Mouse (Mus musculus): Measurements from ENCODE around the gene Fbxw13.
"Not testable (repeated sequence)": the region's sequence is repeated elsewhere in the genome, so short reads cannot be mapped to it uniquely, and the experiment has no call there.

The Fbxw13 gene

DNA sequence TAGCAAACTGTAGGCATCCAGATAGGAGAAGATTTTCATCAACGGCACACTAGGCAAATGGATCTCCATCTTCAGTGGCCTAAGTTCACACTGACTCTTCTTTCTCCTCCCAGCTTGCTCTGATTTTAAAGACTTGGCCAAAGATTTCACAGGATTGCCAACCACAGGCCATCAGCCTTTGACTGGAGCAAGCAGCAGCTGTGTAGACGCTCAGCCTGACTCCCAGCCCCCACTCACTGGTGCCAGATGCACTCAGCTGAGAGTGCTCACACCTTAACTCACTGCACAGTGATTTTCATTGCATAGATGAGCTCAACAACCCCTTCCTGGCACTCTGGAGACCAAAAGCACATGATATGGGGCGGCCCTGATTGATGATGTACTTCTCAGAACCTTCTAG lies at the start of gene Fbxw13:
Gene Fbxw13 (minus strand): TSS at position 101 of the 400 bp plus-strand sequence.
- not testable (repeated sequence) for DNase-seq (ENCODE audit: low read depth, low spot score)

DNA sequence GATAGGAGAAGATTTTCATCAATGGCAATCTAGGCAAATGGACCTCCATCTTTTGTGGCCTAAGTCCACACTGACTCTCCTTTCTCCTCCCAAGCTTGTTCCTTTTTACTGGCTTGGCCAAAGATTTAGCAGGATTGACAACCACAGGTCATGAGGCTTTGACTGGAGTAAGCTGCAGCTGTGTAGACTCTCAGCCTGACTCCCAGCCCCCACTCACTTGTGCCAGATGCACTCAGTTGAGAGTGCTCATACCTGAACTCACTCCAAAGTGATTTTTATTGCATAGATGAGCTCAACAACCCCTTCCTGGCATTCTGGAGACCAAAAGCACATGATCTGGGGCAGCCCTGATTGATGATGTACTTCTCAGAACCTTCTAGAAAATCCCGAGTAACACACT lies 38.9 kb upstream of the Fbxw13 start, which contains the start of gene Fbxw20:
Gene Fbxw20 (minus strand): TSS at position 101 of the 400 bp plus-strand sequence.
- no peak for DNase-seq (ENCODE audit: low read depth, low spot score)

DNA sequence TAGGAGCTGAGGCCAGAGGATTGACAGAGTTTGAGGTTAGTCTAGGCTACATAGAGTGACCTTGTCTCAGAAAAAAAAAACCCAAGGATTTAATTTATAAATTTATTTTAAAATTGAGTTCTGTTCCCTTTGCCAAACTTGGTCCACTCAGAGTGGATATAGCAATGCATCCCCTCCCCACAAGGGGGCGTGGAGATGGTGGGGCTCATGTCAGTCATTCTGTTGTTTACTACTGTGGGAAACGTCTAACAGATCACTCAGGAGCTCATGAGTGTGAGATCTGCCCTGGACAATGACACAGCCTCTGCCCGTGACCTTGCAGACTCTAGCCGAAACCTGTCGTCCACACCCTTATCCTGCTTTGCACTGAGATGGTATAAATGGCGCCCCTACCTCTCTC lies 22.7 kb upstream of the Fbxw13 start:
- no peak for DNase-seq (ENCODE audit: low read depth, low spot score)

DNA sequence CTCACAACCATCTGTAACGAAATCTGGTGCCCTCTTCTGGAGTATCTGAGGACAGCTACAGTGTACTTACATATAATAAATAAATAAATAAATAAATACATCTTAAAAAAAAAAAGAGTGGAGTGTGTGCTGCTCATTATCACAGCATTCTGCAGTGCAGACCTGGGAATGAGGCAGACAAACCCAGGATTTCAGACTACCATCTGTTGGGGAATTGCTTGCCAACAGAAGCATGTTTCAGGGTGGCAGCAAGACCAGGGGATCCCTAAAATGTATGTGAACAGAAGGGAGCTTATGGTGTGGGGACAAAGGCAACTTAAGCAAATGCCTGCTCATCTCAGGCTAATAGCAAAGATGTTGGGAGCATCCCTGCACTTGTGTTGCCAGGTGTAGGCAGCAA lies 5.6 kb upstream of the Fbxw13 start:
- DNase-seq (ENCODE audit: low read depth, low spot score) = not testable (repeated sequence)

DNA sequence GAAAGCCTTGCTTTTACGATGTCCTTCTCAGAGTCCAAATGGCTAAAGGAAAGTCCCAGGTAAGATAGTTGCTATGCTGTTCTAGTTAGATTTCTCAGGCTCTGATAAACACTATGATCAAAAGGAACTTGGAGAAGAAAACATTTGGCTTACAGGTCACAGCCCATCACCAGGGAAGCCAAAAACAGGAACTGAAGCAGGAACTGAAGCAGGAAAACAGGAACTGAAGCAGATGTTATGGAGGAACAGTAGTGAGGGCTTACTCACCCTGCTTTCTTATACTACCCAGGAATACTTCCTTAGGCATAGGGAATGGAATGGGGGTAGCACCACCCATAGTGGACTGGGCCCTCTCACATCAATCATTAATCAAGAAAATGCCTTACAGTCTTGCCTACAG lies 4.6 kb upstream of the Fbxw13 start:
- no peak for DNase-seq (ENCODE audit: low read depth, low spot score)

DNA sequence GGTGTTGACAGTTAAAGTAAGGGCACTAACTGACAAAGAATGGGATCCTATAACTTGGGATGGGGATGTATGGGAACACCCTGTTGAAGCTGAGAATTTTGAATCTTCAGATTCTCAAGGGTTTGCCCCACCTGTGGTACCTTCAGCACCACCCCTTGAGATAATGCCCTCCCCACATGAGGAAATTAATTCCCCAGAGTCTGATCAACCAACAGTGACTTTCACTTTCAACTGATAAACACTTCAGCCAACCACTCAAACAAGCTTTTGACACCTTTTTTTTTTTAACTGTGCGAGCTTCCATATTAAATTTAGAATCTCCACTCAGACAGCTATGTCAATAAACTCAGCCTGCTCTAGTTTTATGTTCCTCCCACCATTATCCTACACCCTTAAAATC lies 3.6 kb upstream of the Fbxw13 start:
- DNase-seq (ENCODE audit: low read depth, low spot score) = no peak

DNA sequence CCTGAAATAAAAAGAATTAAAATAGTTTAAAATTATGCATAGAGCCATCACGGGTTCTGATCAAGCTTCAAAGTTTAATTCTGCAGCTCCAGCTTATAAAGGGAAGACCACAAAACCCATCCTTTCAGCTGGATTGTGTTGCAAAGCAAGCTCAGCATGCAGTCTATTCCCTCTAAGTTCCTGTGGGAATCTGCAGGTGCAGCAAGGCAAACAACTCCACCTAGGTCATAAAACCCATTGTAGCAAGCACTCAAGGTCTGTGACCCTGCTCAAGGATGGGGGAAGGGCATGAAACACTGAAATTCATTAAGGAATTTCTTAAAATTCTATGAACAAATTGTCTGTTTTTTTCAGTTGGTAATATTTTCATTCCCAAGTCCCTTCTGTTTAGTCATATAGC lies 18.6 kb downstream of the Fbxw13 start:
- DNase-seq (ENCODE audit: low read depth, low spot score) = no peak

DNA sequence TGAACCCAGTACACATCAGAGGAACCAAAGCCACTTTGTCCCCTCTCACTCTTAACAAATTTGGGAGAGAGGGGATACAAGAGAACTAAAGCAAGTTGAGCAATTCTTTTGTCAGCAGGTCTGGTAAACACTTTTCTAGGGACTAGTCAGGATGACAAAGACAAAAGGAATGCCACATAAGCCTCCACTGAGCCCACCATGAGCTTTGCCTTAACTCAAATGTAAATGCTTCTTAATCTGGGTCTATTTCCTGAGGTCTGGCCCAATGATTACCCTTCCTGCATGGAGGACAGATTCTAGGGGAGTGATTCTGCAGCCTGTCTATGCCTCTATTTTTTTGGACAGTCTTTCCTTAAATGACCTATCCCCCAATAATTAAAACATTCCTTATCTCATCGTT lies 19.5 kb downstream of the Fbxw13 start:
- no peak for DNase-seq (ENCODE audit: low read depth, low spot score)

DNA sequence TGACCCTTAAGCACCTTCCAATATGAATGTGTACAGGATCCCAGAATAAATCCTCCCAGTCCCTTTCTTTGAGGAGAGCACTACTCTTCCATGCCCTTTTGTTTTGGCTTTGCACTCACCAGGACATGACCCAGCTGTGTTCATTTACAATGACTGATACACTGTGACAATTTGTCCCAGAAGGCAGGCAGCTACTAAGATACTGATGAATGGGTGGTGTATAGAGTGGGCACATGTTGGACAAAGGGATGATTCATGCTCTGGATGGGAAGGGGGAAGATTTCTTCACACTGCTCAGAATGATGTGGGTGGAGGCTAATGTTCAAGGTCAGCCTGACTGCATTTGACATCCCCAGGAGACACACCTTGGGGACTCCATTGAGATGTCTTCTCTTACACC lies 28.5 kb downstream of the Fbxw13 start:
- no peak for DNase-seq (ENCODE audit: low read depth, low spot score)

DNA sequence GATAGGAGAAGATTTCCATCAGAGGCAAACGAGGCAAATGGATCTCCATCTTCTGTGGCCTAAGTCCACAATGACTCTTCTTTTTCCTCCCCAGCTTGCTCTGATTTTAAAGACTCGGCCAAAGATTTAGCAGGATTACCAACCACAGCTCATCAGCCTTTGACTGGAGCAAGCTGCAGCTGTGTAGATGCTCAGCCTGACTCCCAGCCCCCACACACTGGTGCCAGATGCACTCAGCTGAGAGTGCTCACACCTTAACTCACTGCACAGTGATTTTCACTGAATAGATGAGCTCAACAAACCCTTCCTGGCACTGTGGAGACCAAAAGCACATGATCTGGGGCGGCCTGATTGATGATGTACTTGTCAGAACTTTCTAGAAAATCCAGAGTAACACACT lies 33.8 kb downstream of the Fbxw13 start, which contains the start of gene Fbxw21:
Gene Fbxw21 (minus strand): TSS at position 101 of the 400 bp plus-strand sequence.
- DNase-seq (ENCODE audit: low read depth, low spot score) = no peak

DNA sequence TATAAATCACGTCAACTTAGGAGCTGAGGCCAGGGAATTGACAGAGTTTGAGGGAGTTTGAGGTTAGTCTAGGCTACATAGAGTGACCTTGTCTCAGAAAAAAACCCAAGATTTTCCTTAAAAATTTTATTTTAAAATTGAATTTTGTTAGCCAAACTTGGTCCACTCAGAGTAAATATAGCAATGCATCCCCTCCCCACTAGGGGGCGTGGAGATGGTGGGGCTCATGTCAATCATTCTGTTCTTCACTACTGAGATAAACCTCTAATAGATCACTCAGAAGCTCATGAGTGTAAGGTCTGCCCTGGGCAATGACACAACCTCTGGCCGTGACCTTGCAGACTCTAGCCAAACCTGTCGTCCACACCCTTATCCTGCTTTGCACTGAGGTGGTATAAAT lies 55.4 kb downstream of the Fbxw13 start:
- not testable (repeated sequence) for DNase-seq (ENCODE audit: low read depth, low spot score)

DNA sequence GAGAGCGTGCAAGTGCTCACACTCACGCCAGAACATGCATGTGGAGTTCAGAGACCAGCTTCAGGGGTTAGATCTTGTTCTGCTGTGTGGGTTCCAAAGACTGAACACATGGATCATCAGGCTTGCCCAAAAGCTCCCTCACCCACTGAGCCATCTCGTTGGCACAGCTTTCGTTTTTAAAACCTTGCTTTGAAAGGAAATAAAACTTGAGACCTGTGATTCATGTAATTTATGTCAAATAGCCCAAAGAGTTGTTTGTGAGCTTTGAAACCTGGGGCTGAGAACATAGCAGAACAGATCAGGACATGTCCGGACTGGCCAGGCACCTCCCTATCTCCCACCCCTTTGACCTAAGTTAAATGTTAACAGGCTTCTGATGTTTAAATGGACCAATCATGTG lies 65.7 kb downstream of the Fbxw13 start:
- DNase-seq (ENCODE audit: low read depth, low spot score) = no peak

Measured in retina, postnatal 7 days (tissue).